Mouse (Mus musculus): ENCODE data around the gene Adam11. TPM values are rescaled to one million over a fixed set of nuclear protein-coding genes. Genes with fewer than 3 reads are reported as not detected.

The Adam11 gene
- polyA plus RNA-seq, 1 experiment from 2014 or later = 5.3 TPM

DNA sequence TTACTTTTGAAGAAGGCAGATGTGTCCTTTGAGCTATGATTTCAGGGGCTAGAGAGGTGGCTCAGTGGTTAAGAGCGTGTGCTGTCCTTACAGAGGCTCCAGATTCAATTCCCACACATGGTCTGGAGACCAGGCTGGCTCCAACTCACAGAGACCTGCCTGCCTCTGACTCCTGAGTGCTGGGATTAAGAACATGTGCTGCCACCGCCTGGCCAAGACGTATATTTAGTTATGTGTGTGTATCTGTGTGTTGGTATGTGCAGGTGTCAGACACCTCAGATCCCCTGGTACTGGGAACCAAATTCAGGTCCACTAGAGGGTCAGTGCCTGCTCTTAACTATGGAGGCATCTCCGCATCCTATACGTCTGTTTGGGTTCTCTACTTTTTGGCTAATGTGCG is 26.3 kb upstream of the Adam11 start:
- no peak for ATAC-seq (replicated peaks; ENCODE audit: extremely low read depth, insufficient read depth, low FRiP score)
- H3K27ac ChIP-seq (ENCODE audit: low read length) = no peak overlapping the region
- H3K4me2 ChIP-seq (ENCODE audit: low read depth, low read length) = no peak overlapping the region
- H3K9me3 ChIP-seq (replicated peaks; ENCODE audit: control insufficient read depth, low read length) = no peaks in the 10 kb centered on the region
- H3K27me3 ChIP-seq (ENCODE audit: control insufficient read depth, insufficient read depth, low read length) = peaks cover 2% of the 10 kb centered on the region; the same call in 1 of the 2 replicates
- no peaks in the 10 kb centered on the region for H3K36me3 ChIP-seq (ENCODE audit: control insufficient read depth, insufficient read depth)
- WGBS = 90% methylated on average over 6 of the region's 6 CpGs
- H3K4me1 ChIP-seq (ENCODE audit: control insufficient read depth, insufficient read depth, low read length) = peaks cover 7% of the 10 kb centered on the region
- no peak overlapping the region for H3K9ac ChIP-seq (ENCODE audit: low read length)
- no peak overlapping the region for H3K4me3 ChIP-seq (ENCODE audit: low read length)

DNA sequence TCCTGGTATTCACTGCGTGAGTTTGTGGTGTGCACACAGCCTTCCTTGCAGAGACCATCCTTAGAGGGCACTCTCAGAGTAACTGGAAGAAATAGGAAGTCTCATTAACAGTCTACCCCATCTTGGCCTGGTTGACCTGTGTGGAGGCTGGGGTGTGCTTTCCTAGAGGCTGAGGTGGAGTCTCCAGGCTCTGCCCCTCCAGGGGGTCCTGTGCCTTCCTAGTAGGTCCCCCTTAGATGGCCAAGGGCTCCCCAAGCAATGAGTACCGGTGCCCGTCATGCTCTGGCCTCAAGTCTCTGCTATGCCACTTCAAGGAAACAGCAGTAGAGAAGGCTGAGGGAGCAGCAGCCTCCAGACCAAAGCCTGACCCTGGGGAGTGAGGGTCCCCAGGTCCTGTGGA is 23.2 kb upstream of the Adam11 start:
- no peak for ATAC-seq (replicated peaks; ENCODE audit: extremely low read depth, insufficient read depth, low FRiP score)

DNA sequence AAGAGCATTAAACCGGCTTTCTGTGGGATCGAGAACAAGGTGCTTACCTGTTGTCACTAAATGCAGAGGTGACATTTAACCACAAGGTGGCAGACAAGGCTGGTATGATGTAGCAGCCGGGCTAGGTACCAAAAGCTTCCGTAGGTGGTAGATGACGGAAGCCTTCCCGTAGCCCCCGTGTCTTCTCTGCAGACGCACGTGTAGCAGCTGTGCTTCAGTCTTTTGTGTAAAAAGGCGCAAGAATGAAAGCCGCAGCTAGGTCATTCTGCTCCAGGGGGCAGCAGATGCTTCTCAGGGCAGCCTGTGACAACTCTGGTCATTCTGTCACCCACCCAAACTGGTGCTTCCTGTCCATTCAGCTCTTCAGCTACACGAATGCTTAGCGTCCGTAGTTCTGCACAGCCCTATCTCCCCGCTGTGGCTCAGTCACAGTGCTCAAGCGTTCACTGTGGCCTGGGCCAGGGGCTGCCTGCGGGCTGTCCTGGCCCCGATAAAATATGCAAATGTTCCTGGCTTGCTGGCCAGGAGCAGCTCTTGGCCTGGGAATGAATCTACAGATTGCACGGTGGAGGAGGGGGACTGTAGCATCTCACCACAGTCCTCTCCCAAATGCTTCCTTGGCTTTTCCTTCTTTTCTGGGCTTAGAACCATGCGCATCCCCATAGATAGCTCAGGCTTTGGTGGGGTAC is 21.8 kb upstream of the Adam11 start:
- peaks cover 9% of the 10 kb centered on the region for H3K4me1 ChIP-seq (ENCODE audit: control insufficient read depth, insufficient read depth, low read length)
- H3K4me2 ChIP-seq (ENCODE audit: low read depth, low read length) = peak overlapping the region; percentile 75
- no peaks in the 10 kb centered on the region for H3K36me3 ChIP-seq (ENCODE audit: control insufficient read depth, insufficient read depth)
- peak; percentile 47; the same call in 1 of the 2 replicates for ATAC-seq (replicated peaks; ENCODE audit: extremely low read depth, insufficient read depth, low FRiP score)
- H3K27ac ChIP-seq (ENCODE audit: low read length) = no peak overlapping the region
- H3K9ac ChIP-seq (ENCODE audit: low read length) = peak overlapping the region; percentile 51
- no peaks in the 10 kb centered on the region for H3K9me3 ChIP-seq (replicated peaks; ENCODE audit: control insufficient read depth, low read length)
- H3K27me3 ChIP-seq (ENCODE audit: control insufficient read depth, insufficient read depth, low read length) = peaks cover 2% of the 10 kb centered on the region; the same call in 1 of the 2 replicates
- 7% methylated on average over 20 of the region's 20 CpGs for WGBS
- H3K4me3 ChIP-seq (ENCODE audit: low read length) = peak overlapping the region; percentile 45

More for the DNA sequence above, 23.2 kb upstream of the Adam11 start:
- 80% methylated on average over 3 of the region's 3 CpGs for WGBS
- H3K27ac ChIP-seq (ENCODE audit: low read length) = no peak overlapping the region
- H3K9ac ChIP-seq (ENCODE audit: low read length) = no peak overlapping the region
- H3K4me3 ChIP-seq (ENCODE audit: low read length) = no peak overlapping the region
- peaks cover 2% of the 10 kb centered on the region; the same call in 1 of the 2 replicates for H3K27me3 ChIP-seq (ENCODE audit: control insufficient read depth, insufficient read depth, low read length)
- peaks cover 9% of the 10 kb centered on the region for H3K4me1 ChIP-seq (ENCODE audit: control insufficient read depth, insufficient read depth, low read length)
- no peaks in the 10 kb centered on the region for H3K36me3 ChIP-seq (ENCODE audit: control insufficient read depth, insufficient read depth)
- no peak overlapping the region for H3K4me2 ChIP-seq (ENCODE audit: low read depth, low read length)
- H3K9me3 ChIP-seq (replicated peaks; ENCODE audit: control insufficient read depth, low read length) = no peaks in the 10 kb centered on the region

DNA sequence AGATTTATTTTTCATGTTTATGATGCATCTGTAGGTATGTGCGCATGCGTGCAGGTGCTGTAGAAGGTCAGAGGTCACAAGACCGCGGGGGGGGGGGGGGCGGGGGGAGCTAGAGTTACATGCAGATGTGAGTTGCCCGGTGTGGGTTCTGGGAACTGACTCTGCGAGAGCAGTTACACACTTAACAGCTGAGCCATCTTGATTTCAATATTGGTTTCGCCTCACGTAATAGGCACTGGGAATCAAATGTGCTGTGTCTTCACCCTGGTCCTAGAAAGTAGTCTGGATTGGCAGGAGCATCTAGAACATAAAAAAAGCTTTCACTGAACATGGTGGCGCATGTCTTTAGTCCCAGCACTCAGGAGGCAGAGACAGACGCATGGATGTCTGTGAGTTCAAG is 20.6 kb upstream of the Adam11 start:
- peaks cover 9% of the 10 kb centered on the region for H3K4me1 ChIP-seq (ENCODE audit: control insufficient read depth, insufficient read depth, low read length)
- 65% methylated on average over 11 of the region's 11 CpGs for WGBS
- ATAC-seq (replicated peaks; ENCODE audit: extremely low read depth, insufficient read depth, low FRiP score) = no peak

DNA sequence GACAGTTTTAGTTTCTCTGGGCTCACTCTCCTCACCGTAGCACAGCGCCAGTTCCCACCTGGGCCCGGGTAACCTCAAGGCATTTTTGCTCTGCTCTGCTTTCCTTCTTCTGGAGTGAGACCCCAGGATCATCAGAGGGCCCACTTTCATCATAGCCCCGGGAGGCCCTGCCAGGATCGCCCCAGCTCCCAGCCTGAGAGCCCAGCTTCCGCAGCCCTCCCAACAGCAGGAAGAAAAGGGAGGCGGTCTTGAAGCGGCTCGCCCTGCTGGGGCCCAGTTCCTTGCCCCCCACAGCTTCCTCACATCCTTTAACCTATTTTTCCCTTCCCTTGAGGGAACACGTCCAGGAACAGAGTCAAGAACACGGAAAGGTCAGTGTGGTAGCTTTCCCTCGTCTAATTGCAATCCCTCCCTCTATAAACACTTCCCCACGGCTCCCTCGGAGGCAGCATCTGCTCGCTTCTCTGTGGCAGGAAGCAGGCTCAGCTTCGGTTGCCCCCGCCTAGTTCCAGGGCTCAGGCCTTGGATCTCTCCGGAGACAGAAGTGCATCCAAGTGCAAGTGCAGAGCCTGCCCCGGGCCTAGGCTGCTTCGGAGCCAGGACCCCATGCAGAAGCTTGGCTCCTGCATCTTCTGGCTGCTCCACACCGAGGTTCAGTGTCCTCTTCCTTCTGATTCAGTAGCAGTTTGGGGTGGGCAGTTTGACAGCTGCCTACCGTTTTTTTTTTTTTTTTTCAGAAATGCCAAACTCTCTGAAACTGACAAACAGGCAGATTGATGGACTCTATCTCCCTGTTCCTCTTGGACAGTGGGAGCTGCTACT is 19.9 kb upstream of the Adam11 start:
- no peak overlapping the region for H3K27ac ChIP-seq (ENCODE audit: low read length)
- no peak overlapping the region for H3K4me3 ChIP-seq (ENCODE audit: low read length)
- H3K9ac ChIP-seq (ENCODE audit: low read length) = peak overlapping the region; percentile 33; the same call in 1 of the 2 replicates

More for the DNA sequence above, 20.6 kb upstream of the Adam11 start:
- H3K9ac ChIP-seq (ENCODE audit: low read length) = no peak overlapping the region
- H3K9me3 ChIP-seq (replicated peaks; ENCODE audit: control insufficient read depth, low read length) = no peaks in the 10 kb centered on the region
- H3K4me3 ChIP-seq (ENCODE audit: low read length) = no peak overlapping the region
- peaks cover 2% of the 10 kb centered on the region; the same call in 1 of the 2 replicates for H3K27me3 ChIP-seq (ENCODE audit: control insufficient read depth, insufficient read depth, low read length)
- H3K4me2 ChIP-seq (ENCODE audit: low read depth, low read length) = no peak overlapping the region
- no peak overlapping the region for H3K27ac ChIP-seq (ENCODE audit: low read length)
- no peaks in the 10 kb centered on the region for H3K36me3 ChIP-seq (ENCODE audit: control insufficient read depth, insufficient read depth)

DNA sequence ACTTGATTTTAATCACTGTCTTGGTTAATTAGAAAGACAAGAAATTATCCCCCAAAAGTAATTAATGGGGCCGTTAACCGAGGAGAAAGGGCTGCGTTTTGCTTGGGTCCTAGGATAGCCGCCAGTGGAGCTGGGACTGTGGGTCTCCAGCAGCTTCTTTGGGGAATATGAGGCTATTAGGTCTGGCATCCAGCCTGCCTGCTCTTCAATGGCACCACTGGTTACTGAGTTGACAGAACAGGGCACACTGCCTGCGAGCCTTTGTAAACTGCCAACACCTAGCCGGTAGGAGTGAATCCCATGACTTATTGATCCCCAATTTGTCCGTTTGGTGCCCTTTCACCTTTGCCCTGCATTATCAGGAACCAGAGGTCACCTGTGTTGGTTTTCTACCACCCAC is 19.2 kb upstream of the Adam11 start:
- no peak overlapping the region for H3K4me3 ChIP-seq (ENCODE audit: low read length)
- no peak overlapping the region for H3K4me2 ChIP-seq (ENCODE audit: low read depth, low read length)
- WGBS = 74% methylated on average over 7 of the region's 7 CpGs
- no peaks in the 10 kb centered on the region for H3K36me3 ChIP-seq (ENCODE audit: control insufficient read depth, insufficient read depth)
- no peaks in the 10 kb centered on the region; the same call in 1 of the 2 replicates for H3K27me3 ChIP-seq (ENCODE audit: control insufficient read depth, insufficient read depth, low read length)
- no peak for ATAC-seq (replicated peaks; ENCODE audit: extremely low read depth, insufficient read depth, low FRiP score)
- H3K9ac ChIP-seq (ENCODE audit: low read length) = no peak overlapping the region
- no peak overlapping the region for H3K27ac ChIP-seq (ENCODE audit: low read length)
- peaks cover 9% of the 10 kb centered on the region for H3K4me1 ChIP-seq (ENCODE audit: control insufficient read depth, insufficient read depth, low read length)
- H3K9me3 ChIP-seq (replicated peaks; ENCODE audit: control insufficient read depth, low read length) = no peaks in the 10 kb centered on the region

More for the DNA sequence above, 19.9 kb upstream of the Adam11 start:
- ATAC-seq (replicated peaks; ENCODE audit: extremely low read depth, insufficient read depth, low FRiP score) = no peak
- Histone ChIP-seq H3K9me3 (replicated peaks; ENCODE audit: control insufficient read depth, low read length) (no peaks in the 10 kb centered on the region), H3K4me2 (ENCODE audit: low read depth, low read length) (peak overlapping the region; percentile 4), H3K36me3 (ENCODE audit: control insufficient read depth, insufficient read depth) (no peaks in the 10 kb centered on the region), H3K4me1 (ENCODE audit: control insufficient read depth, insufficient read depth, low read length) (peaks cover 9% of the 10 kb centered on the region), H3K27me3 (ENCODE audit: control insufficient read depth, insufficient read depth, low read length) (no peaks in the 10 kb centered on the region; the same call in 1 of the 2 replicates)
- 33% methylated on average over 22 of the region's 22 CpGs for WGBS

DNA sequence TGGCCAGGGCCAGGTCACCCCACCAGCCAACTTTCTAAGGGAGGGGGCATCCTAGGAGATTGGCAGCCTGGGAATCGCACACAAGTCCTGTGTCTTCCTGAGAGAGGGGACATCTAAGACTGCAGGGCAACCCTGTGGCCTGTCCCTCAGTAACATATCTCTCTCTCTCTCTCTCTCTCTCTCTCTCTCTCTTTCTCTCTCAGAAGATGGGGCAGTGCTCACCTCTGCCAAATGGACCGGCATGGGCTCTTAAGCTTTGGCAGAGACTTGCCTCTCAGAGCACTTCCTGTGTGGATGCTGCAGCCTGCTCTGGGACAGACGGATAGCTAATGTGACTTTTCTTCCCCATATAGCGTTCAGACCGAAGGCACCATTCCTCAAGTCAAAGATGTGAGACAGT is 18.4 kb upstream of the Adam11 start:
- no peak overlapping the region for H3K9ac ChIP-seq (ENCODE audit: low read length)
- H3K27me3 ChIP-seq (ENCODE audit: control insufficient read depth, insufficient read depth, low read length) = no peaks in the 10 kb centered on the region; the same call in 1 of the 2 replicates
- H3K27ac ChIP-seq (ENCODE audit: low read length) = no peak overlapping the region
- H3K9me3 ChIP-seq (replicated peaks; ENCODE audit: control insufficient read depth, low read length) = no peaks in the 10 kb centered on the region
- H3K4me3 ChIP-seq (ENCODE audit: low read length) = no peak overlapping the region
- no peaks in the 10 kb centered on the region for H3K36me3 ChIP-seq (ENCODE audit: control insufficient read depth, insufficient read depth)
- no peak overlapping the region for H3K4me2 ChIP-seq (ENCODE audit: low read depth, low read length)
- peaks cover 9% of the 10 kb centered on the region for H3K4me1 ChIP-seq (ENCODE audit: control insufficient read depth, insufficient read depth, low read length)
- WGBS = 69% methylated on average over 5 of the region's 5 CpGs
- no peak for ATAC-seq (replicated peaks; ENCODE audit: extremely low read depth, insufficient read depth, low FRiP score)

DNA sequence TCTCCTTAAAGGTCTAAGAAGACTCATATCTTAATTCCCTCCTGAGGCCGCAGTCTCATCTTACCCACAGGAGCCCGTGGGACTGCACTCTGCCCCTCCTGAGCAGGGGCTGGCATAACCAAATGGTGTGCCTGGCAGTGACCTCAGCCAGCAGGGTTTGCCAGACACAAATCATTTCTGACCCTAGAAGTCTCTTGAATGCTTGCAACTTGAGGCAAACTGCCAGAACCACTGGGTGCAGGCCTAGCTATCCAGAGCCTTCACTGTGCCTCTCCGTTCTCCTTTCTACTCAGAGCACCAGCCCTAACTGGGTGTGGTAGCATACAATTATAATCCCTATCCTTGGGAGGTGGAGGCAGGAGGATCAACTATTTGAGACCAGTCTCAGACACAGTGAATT is 16.5 kb upstream of the Adam11 start:
- H3K27me3 ChIP-seq (ENCODE audit: control insufficient read depth, insufficient read depth, low read length) = no peaks in the 10 kb centered on the region
- 79% methylated on average over 3 of the region's 3 CpGs for WGBS
- H3K9ac ChIP-seq (ENCODE audit: low read length) = no peak overlapping the region
- no peak for ATAC-seq (replicated peaks; ENCODE audit: extremely low read depth, insufficient read depth, low FRiP score)
- no peak overlapping the region for H3K27ac ChIP-seq (ENCODE audit: low read length)
- H3K4me1 ChIP-seq (ENCODE audit: control insufficient read depth, insufficient read depth, low read length) = peaks cover 3% of the 10 kb centered on the region
- no peaks in the 10 kb centered on the region for H3K36me3 ChIP-seq (ENCODE audit: control insufficient read depth, insufficient read depth)
- no peak overlapping the region for H3K4me2 ChIP-seq (ENCODE audit: low read depth, low read length)
- H3K4me3 ChIP-seq (ENCODE audit: low read length) = no peak overlapping the region
- H3K9me3 ChIP-seq (replicated peaks; ENCODE audit: control insufficient read depth, low read length) = no peaks in the 10 kb centered on the region

DNA sequence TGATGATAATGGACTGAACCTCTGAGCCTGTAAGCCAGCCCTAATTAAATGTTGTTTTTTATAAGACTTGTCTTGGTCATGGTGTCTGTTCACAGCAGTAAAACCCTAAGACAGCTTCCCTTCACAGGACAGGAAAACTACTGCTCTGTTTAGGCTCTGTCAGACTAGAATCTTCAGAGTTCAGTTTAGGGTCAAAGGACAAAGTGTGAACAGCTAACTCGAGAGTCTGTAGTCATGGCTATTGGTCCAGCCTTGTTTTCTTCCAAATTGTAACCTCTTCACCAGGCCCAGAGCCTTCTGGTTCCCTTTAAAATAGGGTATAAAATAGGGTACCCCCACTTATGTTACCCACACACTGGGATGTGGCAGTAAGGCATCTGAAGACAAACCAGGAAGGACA is 13.4 kb upstream of the Adam11 start:
- WGBS = 54% methylated on average over 1 of the region's 1 CpGs
- H3K4me3 ChIP-seq (ENCODE audit: low read length) = no peak overlapping the region
- H3K27me3 ChIP-seq (ENCODE audit: control insufficient read depth, insufficient read depth, low read length) = no peaks in the 10 kb centered on the region; the same call in 1 of the 2 replicates
- H3K36me3 ChIP-seq (ENCODE audit: control insufficient read depth, insufficient read depth) = no peaks in the 10 kb centered on the region
- H3K27ac ChIP-seq (ENCODE audit: low read length) = no peak overlapping the region
- ATAC-seq (replicated peaks; ENCODE audit: extremely low read depth, insufficient read depth, low FRiP score) = no peak
- no peak overlapping the region for H3K9ac ChIP-seq (ENCODE audit: low read length)
- no peaks in the 10 kb centered on the region for H3K9me3 ChIP-seq (replicated peaks; ENCODE audit: control insufficient read depth, low read length)
- no peak overlapping the region for H3K4me2 ChIP-seq (ENCODE audit: low read depth, low read length)
- no peaks in the 10 kb centered on the region for H3K4me1 ChIP-seq (ENCODE audit: control insufficient read depth, insufficient read depth, low read length)

Data from heart, embryonic 16.5 days (tissue).